Mouse (Mus musculus): ENCODE measurements around the gene Ptprn2. TPM values are rescaled to one million over a fixed set of nuclear protein-coding genes. Genes with fewer than 3 reads are reported as not detected.

The Ptprn2 gene
- polyA plus RNA-seq, 1 experiment from 2014 or later: 0.09 TPM

GRCm38 (mm10) chr12:117033172-117033571 lies 547.7 kb downstream of the Ptprn2 start:
- Histone ChIP-seq H3K36me3 (no peaks in the 10 kb centered on the region), H3K4me3 (no peak overlapping the region), H3K27ac (no peak overlapping the region), H3K9me3 (replicated peaks) (no peaks in the 10 kb centered on the region), H3K27me3 (ENCODE audit: low read depth, poor library complexity, severe bottlenecking) (no peaks in the 10 kb centered on the region), H3K4me1 (0 out of 2 replicates have a peak, but pooled peaks cover 3% of the 10 kb centered on the region)
- no peak for DNase-seq (ENCODE audit: low spot score)
- WGBS: 88% methylated on average over 1 of the region's 1 CpGs

GRCm38 (mm10) chr12:117034506-117034905 lies 549.0 kb downstream of the Ptprn2 start:
- 93% methylated on average over 3 of the region's 3 CpGs for WGBS
- H3K4me1 ChIP-seq: no peaks in the 10 kb centered on the region
- H3K4me3 ChIP-seq: no peak overlapping the region
- H3K36me3 ChIP-seq: no peaks in the 10 kb centered on the region
- H3K9me3 ChIP-seq (replicated peaks): no peaks in the 10 kb centered on the region
- H3K27me3 ChIP-seq (ENCODE audit: low read depth, poor library complexity, severe bottlenecking): no peaks in the 10 kb centered on the region
- H3K27ac ChIP-seq: no peak overlapping the region
- DNase-seq (ENCODE audit: low spot score): no peak

- no peak overlapping the region for H3K27ac ChIP-seq
- H3K27me3 ChIP-seq (ENCODE audit: low read depth, poor library complexity, severe bottlenecking): no peaks in the 10 kb centered on the region
- no peaks in the 10 kb centered on the region for H3K9me3 ChIP-seq (replicated peaks)
- no peaks in the 10 kb centered on the region for H3K4me1 ChIP-seq
- H3K4me3 ChIP-seq: no peak overlapping the region
- WGBS: 3% methylated on average over 2 of the region's 2 CpGs
- DNase-seq (ENCODE audit: low spot score): peak; percentile 61
- no peaks in the 10 kb centered on the region for H3K36me3 ChIP-seq
These were observed 549.7 kb downstream of the Ptprn2 start for GRCm38 (mm10) chr12:117035243-117035642.

GRCm38 (mm10) chr12:117039411-117039810 lies 553.9 kb downstream of the Ptprn2 start:
- H3K9me3 ChIP-seq (replicated peaks): no peaks in the 10 kb centered on the region
- no peaks in the 10 kb centered on the region for H3K36me3 ChIP-seq
- no peak for DNase-seq (ENCODE audit: low spot score)
- H3K4me3 ChIP-seq: no peak overlapping the region
- no peaks in the 10 kb centered on the region for H3K27me3 ChIP-seq (ENCODE audit: low read depth, poor library complexity, severe bottlenecking)
- WGBS: 41% methylated on average over 3 of the region's 3 CpGs
- H3K4me1 ChIP-seq: peaks cover 4% of the 10 kb centered on the region; the same call in 1 of the 2 replicates
- no peak overlapping the region for H3K27ac ChIP-seq

GRCm38 (mm10) chr12:117041409-117041808 lies 555.9 kb downstream of the Ptprn2 start:
- no peak for DNase-seq (ENCODE audit: low spot score)
- Histone ChIP-seq H3K27ac (no peak overlapping the region), H3K4me1 (peaks cover 4% of the 10 kb centered on the region; the same call in 1 of the 2 replicates), H3K9me3 (replicated peaks) (no peaks in the 10 kb centered on the region), H3K4me3 (no peak overlapping the region), H3K36me3 (no peaks in the 10 kb centered on the region), H3K27me3 (ENCODE audit: low read depth, poor library complexity, severe bottlenecking) (no peaks in the 10 kb centered on the region)
- WGBS: 93% methylated on average over 2 of the region's 2 CpGs

- H3K27me3 ChIP-seq (ENCODE audit: low read depth, poor library complexity, severe bottlenecking): no peaks in the 10 kb centered on the region
- no peak for DNase-seq (ENCODE audit: low spot score)
- 64% methylated on average over 7 of the region's 7 CpGs for WGBS
- no peaks in the 10 kb centered on the region for H3K36me3 ChIP-seq
- no peak overlapping the region for H3K27ac ChIP-seq
- H3K9me3 ChIP-seq (replicated peaks): no peaks in the 10 kb centered on the region
- peaks cover 7% of the 10 kb centered on the region for H3K4me1 ChIP-seq
- H3K4me3 ChIP-seq: no peak overlapping the region
These were observed 557.2 kb downstream of the Ptprn2 start for GRCm38 (mm10) chr12:117042706-117043105.

- peaks cover 16% of the 10 kb centered on the region for H3K4me1 ChIP-seq
- 27% methylated on average over 3 of the region's 3 CpGs for WGBS
- H3K36me3 ChIP-seq: no peaks in the 10 kb centered on the region
- no peaks in the 10 kb centered on the region for H3K27me3 ChIP-seq (ENCODE audit: low read depth, poor library complexity, severe bottlenecking)
- DNase-seq (ENCODE audit: low spot score): no peak
- H3K4me3 ChIP-seq: no peak overlapping the region
- no peaks in the 10 kb centered on the region for H3K9me3 ChIP-seq (replicated peaks)
- H3K27ac ChIP-seq: peak overlapping the region; percentile 22; the same call in 1 of the 2 replicates
These were observed 562.1 kb downstream of the Ptprn2 start for GRCm38 (mm10) chr12:117047384-117048251.

- Histone ChIP-seq H3K27me3 (ENCODE audit: low read depth, poor library complexity, severe bottlenecking) (no peaks in the 10 kb centered on the region), H3K36me3 (no peaks in the 10 kb centered on the region), H3K4me1 (peaks cover 25% of the 10 kb centered on the region), H3K4me3 (no peak overlapping the region), H3K27ac (no peak overlapping the region), H3K9me3 (replicated peaks) (no peaks in the 10 kb centered on the region)
- DNase-seq (ENCODE audit: low spot score): no peak
- 81% methylated on average over 10 of the region's 10 CpGs for WGBS
These were observed 564.3 kb downstream of the Ptprn2 start for GRCm38 (mm10) chr12:117049829-117050228.

GRCm38 (mm10) chr12:117053223-117053850 lies 567.8 kb downstream of the Ptprn2 start:
- Histone ChIP-seq H3K9me3 (replicated peaks) (no peaks in the 10 kb centered on the region), H3K4me3 (no peak overlapping the region), H3K27ac (peak overlapping the region; percentile 44; the same call in 1 of the 2 replicates), H3K36me3 (no peaks in the 10 kb centered on the region), H3K27me3 (ENCODE audit: low read depth, poor library complexity, severe bottlenecking) (no peaks in the 10 kb centered on the region), H3K4me1 (peaks cover 16% of the 10 kb centered on the region)
- 84% methylated on average over 9 of the region's 9 CpGs for WGBS
- no peak for DNase-seq (ENCODE audit: low spot score)

- Histone ChIP-seq H3K4me3 (no peak overlapping the region), H3K27ac (peak overlapping the region; percentile 44), H3K27me3 (ENCODE audit: low read depth, poor library complexity, severe bottlenecking) (no peaks in the 10 kb centered on the region), H3K4me1 (peaks cover 16% of the 10 kb centered on the region), H3K36me3 (no peaks in the 10 kb centered on the region), H3K9me3 (replicated peaks) (no peaks in the 10 kb centered on the region)
- DNase-seq (ENCODE audit: low spot score): no peak
- WGBS: 54% methylated on average over 21 of the region's 21 CpGs
These were observed 568.6 kb downstream of the Ptprn2 start for GRCm38 (mm10) chr12:117053851-117054769.

- Histone ChIP-seq H3K4me3 (no peak overlapping the region), H3K27me3 (ENCODE audit: low read depth, poor library complexity, severe bottlenecking) (no peaks in the 10 kb centered on the region), H3K4me1 (peaks cover 13% of the 10 kb centered on the region), H3K9me3 (replicated peaks) (no peaks in the 10 kb centered on the region), H3K27ac (no peak overlapping the region), H3K36me3 (no peaks in the 10 kb centered on the region)
- WGBS: 87% methylated on average over 10 of the region's 10 CpGs
- DNase-seq (ENCODE audit: low spot score): no peak
These were observed 569.5 kb downstream of the Ptprn2 start for GRCm38 (mm10) chr12:117054925-117055570.
